Mouse (Mus musculus): Measurements from ENCODE around the gene Cyth3. TPM values are rescaled to one million over a fixed set of nuclear protein-coding genes. Genes with fewer than 3 reads are reported as not detected.

Gene Cyth3
- polyA plus RNA-seq, 1 experiment from 2014 or later: 62.8 TPM

GRCm38 (mm10) chr5:143611954-143612353 is 10.3 kb upstream of the Cyth3 start:
- Histone ChIP-seq H3K36me3 (ENCODE audit: control insufficient read depth, insufficient read depth, low read length) (no peaks in the 10 kb centered on the region), H3K4me2 (no peak overlapping the region), H3K27me3 (replicated peaks; ENCODE audit: control insufficient read depth, insufficient read depth, low read length) (no peaks in the 10 kb centered on the region), H3K9ac (ENCODE audit: low read depth, low read length) (no peak overlapping the region), H3K27ac (ENCODE audit: low read depth, low read length) (no peak overlapping the region), H3K9me3 (ENCODE audit: control insufficient read depth, low read length) (no peaks in the 10 kb centered on the region), H3K4me3 (ENCODE audit: low read depth, low read length) (no peak overlapping the region), H3K4me1 (replicated peaks; ENCODE audit: control insufficient read depth, insufficient read depth, low read length) (no peaks in the 10 kb centered on the region)
- DNase-seq (ENCODE audit: low spot score) (no peak), ATAC-seq (replicated peaks; ENCODE audit: low FRiP score) (no peak)
- 72% methylated on average over 7 of the region's 7 CpGs for WGBS

- no peaks in the 10 kb centered on the region for H3K27me3 ChIP-seq (replicated peaks; ENCODE audit: control insufficient read depth, insufficient read depth, low read length)
- ATAC-seq (replicated peaks; ENCODE audit: low FRiP score) (no peak), DNase-seq (ENCODE audit: low spot score) (no peak)
- H3K9me3 ChIP-seq (ENCODE audit: control insufficient read depth, low read length): no peaks in the 10 kb centered on the region
- no peaks in the 10 kb centered on the region for H3K36me3 ChIP-seq (ENCODE audit: control insufficient read depth, insufficient read depth, low read length)
- H3K4me3 ChIP-seq (ENCODE audit: low read depth, low read length): no peak overlapping the region
- H3K4me2 ChIP-seq: no peak overlapping the region
- H3K27ac ChIP-seq (ENCODE audit: low read depth, low read length): no peak overlapping the region
- no peak overlapping the region for H3K9ac ChIP-seq (ENCODE audit: low read depth, low read length)
- no peaks in the 10 kb centered on the region; the same call in 1 of the 2 replicates for H3K4me1 ChIP-seq (replicated peaks; ENCODE audit: control insufficient read depth, insufficient read depth, low read length)
- WGBS: 72% methylated on average over 4 of the region's 4 CpGs
Observed at GRCm38 (mm10) chr5:143613265-143613664, 9.0 kb upstream of the Cyth3 start.

DNA sequence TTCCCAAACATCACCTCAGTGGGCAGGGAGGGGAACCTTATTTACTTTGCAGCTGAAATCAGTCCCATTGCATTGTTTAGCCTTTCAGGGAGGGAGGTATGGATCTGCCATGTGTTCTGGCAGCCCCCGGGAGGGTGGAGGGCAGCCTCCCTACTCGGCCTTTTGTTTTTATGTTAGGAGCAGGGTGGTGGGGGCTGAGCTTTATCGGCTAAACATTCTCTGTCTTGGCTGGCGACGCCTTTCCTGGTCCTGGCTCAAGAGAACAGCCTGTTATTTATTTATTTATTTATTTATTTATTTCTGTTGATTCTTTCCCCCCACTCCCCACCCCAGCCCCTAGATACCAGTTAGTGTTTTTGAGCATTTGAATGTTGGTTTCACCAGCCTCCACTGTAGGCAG is 7.7 kb upstream of the Cyth3 start:
- no peaks in the 10 kb centered on the region for H3K9me3 ChIP-seq (ENCODE audit: control insufficient read depth, low read length)
- H3K4me3 ChIP-seq (ENCODE audit: low read depth, low read length): no peak overlapping the region
- no peaks in the 10 kb centered on the region for H3K27me3 ChIP-seq (replicated peaks; ENCODE audit: control insufficient read depth, insufficient read depth, low read length)
- H3K36me3 ChIP-seq (ENCODE audit: control insufficient read depth, insufficient read depth, low read length): no peaks in the 10 kb centered on the region
- no peak overlapping the region for H3K27ac ChIP-seq (ENCODE audit: low read depth, low read length)
- ATAC-seq (replicated peaks; ENCODE audit: low FRiP score) (no peak), DNase-seq (ENCODE audit: low spot score) (no peak)
- H3K9ac ChIP-seq (ENCODE audit: low read depth, low read length): no peak overlapping the region
- no peak overlapping the region for H3K4me2 ChIP-seq
- 69% methylated on average over 5 of the region's 5 CpGs for WGBS
- H3K4me1 ChIP-seq (replicated peaks; ENCODE audit: control insufficient read depth, insufficient read depth, low read length): peaks cover 7% of the 10 kb centered on the region

GRCm38 (mm10) chr5:143615353-143615752 is 6.9 kb upstream of the Cyth3 start:
- H3K4me1 ChIP-seq (replicated peaks; ENCODE audit: control insufficient read depth, insufficient read depth, low read length): peaks cover 7% of the 10 kb centered on the region

DNA sequence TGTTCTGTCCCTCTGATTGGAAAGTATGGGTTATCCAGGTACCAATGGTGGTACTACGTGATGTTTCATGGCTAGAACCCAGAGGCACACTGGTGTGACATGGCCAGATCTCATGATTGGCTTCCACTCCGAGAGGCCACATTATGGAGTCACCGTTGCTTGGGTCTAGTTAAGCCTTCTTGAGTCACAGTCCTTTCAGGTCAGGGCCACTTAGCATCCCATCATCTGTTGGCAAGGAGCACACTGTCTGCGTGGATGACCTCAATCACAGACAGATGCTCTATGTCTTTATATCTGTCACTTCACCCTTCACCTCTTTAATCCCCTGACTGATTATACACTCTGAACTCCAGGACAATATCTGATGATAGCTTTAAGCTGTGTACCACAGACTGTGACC is 6.1 kb upstream of the Cyth3 start:
- Histone ChIP-seq H3K27me3 (replicated peaks; ENCODE audit: control insufficient read depth, insufficient read depth, low read length) (no peaks in the 10 kb centered on the region), H3K9ac (ENCODE audit: low read depth, low read length) (no peak overlapping the region), H3K4me1 (replicated peaks; ENCODE audit: control insufficient read depth, insufficient read depth, low read length) (peaks cover 7% of the 10 kb centered on the region), H3K27ac (ENCODE audit: low read depth, low read length) (no peak overlapping the region), H3K36me3 (ENCODE audit: control insufficient read depth, insufficient read depth, low read length) (no peaks in the 10 kb centered on the region), H3K4me2 (no peak overlapping the region), H3K4me3 (ENCODE audit: low read depth, low read length) (no peak overlapping the region), H3K9me3 (ENCODE audit: control insufficient read depth, low read length) (no peaks in the 10 kb centered on the region)
- ATAC-seq (replicated peaks; ENCODE audit: low FRiP score): no peak
- WGBS: 80% methylated on average over 4 of the region's 4 CpGs
- DNase-seq (ENCODE audit: low spot score): no peak

More at GRCm38 (mm10) chr5:143615353-143615752, 6.9 kb upstream of the Cyth3 start:
- Histone ChIP-seq H3K36me3 (ENCODE audit: control insufficient read depth, insufficient read depth, low read length) (no peaks in the 10 kb centered on the region), H3K27ac (ENCODE audit: low read depth, low read length) (no peak overlapping the region), H3K9ac (ENCODE audit: low read depth, low read length) (no peak overlapping the region), H3K4me3 (ENCODE audit: low read depth, low read length) (no peak overlapping the region), H3K4me2 (no peak overlapping the region), H3K27me3 (replicated peaks; ENCODE audit: control insufficient read depth, insufficient read depth, low read length) (no peaks in the 10 kb centered on the region), H3K9me3 (ENCODE audit: control insufficient read depth, low read length) (no peaks in the 10 kb centered on the region)
- 75% methylated on average over 2 of the region's 2 CpGs for WGBS
- DNase-seq (ENCODE audit: low spot score) (no peak), ATAC-seq (replicated peaks; ENCODE audit: low FRiP score) (no peak)

DNA sequence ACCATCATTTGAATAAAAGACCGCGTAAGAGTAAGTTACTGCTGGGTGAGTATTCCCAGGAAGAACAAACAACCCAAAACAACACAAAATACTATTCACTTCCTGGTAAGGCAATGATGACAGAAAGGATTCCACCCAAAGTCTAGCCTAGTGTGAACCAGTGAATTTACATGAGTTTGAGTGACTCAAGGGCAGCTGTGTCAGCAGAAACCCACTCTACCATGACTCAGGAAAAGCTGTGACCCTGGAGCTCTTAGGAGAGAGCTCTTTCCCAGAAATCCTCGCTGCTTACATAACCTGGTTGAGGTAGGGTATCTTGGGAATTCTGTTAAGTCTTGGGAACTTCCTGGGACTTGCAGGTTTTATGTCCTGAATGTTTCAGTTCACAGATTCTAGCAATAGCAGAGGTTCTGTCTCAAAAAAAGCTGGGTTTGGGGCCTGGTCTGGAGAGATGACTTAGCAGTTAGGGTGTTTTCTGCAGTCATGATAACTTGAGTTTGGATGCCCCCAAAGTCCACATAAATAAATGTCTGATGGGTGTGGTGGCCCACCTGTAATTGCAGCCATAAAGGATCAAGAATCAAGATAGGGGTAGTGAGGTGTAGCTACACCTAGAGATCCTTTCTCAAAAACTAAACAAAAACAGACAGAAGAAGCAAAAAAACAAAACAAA is 5.5 kb upstream of the Cyth3 start:
- Histone ChIP-seq H3K4me1 (replicated peaks; ENCODE audit: control insufficient read depth, insufficient read depth, low read length) (peaks cover 9% of the 10 kb centered on the region), H3K9me3 (ENCODE audit: control insufficient read depth, low read length) (no peaks in the 10 kb centered on the region), H3K27ac (ENCODE audit: low read depth, low read length) (no peak overlapping the region), H3K4me2 (no peak overlapping the region), H3K36me3 (ENCODE audit: control insufficient read depth, insufficient read depth, low read length) (no peaks in the 10 kb centered on the region), H3K9ac (ENCODE audit: low read depth, low read length) (no peak overlapping the region), H3K27me3 (replicated peaks; ENCODE audit: control insufficient read depth, insufficient read depth, low read length) (no peaks in the 10 kb centered on the region), H3K4me3 (ENCODE audit: low read depth, low read length) (no peak overlapping the region)
- 88% methylated on average over 3 of the region's 3 CpGs for whole genome bisulfite sequencing
- ATAC-seq (replicated peaks; ENCODE audit: low FRiP score) (no peak), DNase-seq (ENCODE audit: low spot score) (no peak)

DNA sequence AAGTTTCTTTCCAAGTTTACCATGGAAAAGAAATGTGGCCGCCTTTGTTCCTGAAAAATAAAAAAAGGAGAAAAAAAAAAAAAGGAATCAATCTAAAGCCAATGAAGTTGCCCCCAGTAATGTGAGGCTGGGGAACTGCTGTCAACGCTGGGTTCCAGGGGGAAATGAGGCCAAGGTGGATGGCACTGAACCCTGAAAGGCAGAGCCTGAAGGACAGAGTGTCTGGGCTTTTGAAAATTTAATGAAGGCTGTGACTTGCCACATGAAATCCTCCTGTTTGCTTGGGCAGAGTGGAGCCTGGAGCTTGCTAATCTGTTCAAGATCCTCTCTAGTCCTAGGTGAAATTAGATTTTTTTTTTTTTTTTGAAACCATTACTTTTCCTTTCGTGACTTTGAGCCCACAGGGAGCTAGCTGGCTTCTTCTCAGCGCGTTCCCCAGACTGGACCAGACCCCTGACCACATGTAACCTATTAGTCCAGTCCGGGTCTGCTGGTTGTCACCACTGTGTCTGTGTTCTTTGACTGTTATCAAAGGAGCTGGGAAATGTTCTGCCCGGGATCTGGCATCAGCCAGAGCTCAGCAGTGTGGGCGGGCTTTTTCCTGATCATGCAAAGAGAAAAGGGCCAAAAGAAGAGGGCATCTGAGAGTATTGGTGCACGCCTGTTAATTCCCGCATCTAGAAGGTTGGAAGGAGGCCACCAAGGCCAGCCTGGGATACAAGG is 4.6 kb upstream of the Cyth3 start:
- Histone ChIP-seq H3K9ac (ENCODE audit: low read depth, low read length) (no peak overlapping the region), H3K9me3 (ENCODE audit: control insufficient read depth, low read length) (no peaks in the 10 kb centered on the region), H3K4me3 (ENCODE audit: low read depth, low read length) (no peak overlapping the region), H3K4me1 (replicated peaks; ENCODE audit: control insufficient read depth, insufficient read depth, low read length) (peaks cover 12% of the 10 kb centered on the region), H3K27ac (ENCODE audit: low read depth, low read length) (no peak overlapping the region), H3K4me2 (no peak overlapping the region), H3K36me3 (ENCODE audit: control insufficient read depth, insufficient read depth, low read length) (no peaks in the 10 kb centered on the region), H3K27me3 (replicated peaks; ENCODE audit: control insufficient read depth, insufficient read depth, low read length) (no peaks in the 10 kb centered on the region)
- no peak for DNase-seq (ENCODE audit: low spot score)
- ATAC-seq (replicated peaks; ENCODE audit: low FRiP score): no peak
- WGBS: 60% methylated on average over 10 of the region's 10 CpGs

DNA sequence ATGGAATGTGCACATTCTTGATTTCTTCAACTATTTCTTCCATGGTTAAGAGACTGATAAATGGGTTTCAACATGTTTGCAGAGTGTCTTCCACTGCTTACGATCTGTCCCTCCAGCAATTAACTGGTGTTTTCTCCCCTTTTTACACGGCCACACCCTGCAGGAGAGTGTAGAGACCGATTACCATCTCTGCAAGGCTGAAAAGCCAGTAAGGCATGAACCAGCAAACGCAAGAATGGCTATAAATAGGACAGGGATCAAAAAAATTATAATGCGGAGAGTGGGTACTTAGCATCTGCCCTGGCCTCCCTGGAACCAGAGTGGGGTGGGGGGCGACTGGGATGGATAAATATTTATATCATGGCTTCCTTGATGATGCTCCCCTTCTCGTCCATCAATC is 3.7 kb upstream of the Cyth3 start:
- WGBS: 40% methylated on average over 7 of the region's 7 CpGs
- Histone ChIP-seq H3K4me2 (no peak overlapping the region), H3K9me3 (ENCODE audit: control insufficient read depth, low read length) (no peaks in the 10 kb centered on the region), H3K27ac (ENCODE audit: low read depth, low read length) (no peak overlapping the region), H3K9ac (ENCODE audit: low read depth, low read length) (no peak overlapping the region), H3K36me3 (ENCODE audit: control insufficient read depth, insufficient read depth, low read length) (no peaks in the 10 kb centered on the region), H3K4me3 (ENCODE audit: low read depth, low read length) (no peak overlapping the region), H3K4me1 (replicated peaks; ENCODE audit: control insufficient read depth, insufficient read depth, low read length) (peaks cover 12% of the 10 kb centered on the region), H3K27me3 (replicated peaks; ENCODE audit: control insufficient read depth, insufficient read depth, low read length) (no peaks in the 10 kb centered on the region)
- ATAC-seq (replicated peaks; ENCODE audit: low FRiP score) (no peak), DNase-seq (ENCODE audit: low spot score) (no peak)

- Histone ChIP-seq H3K9me3 (ENCODE audit: control insufficient read depth, low read length) (no peaks in the 10 kb centered on the region), H3K4me1 (replicated peaks; ENCODE audit: control insufficient read depth, insufficient read depth, low read length) (peaks cover 18% of the 10 kb centered on the region), H3K9ac (ENCODE audit: low read depth, low read length) (no peak overlapping the region), H3K4me3 (ENCODE audit: low read depth, low read length) (no peak overlapping the region), H3K36me3 (ENCODE audit: control insufficient read depth, insufficient read depth, low read length) (no peaks in the 10 kb centered on the region), H3K27me3 (replicated peaks; ENCODE audit: control insufficient read depth, insufficient read depth, low read length) (no peaks in the 10 kb centered on the region), H3K4me2 (no peak overlapping the region), H3K27ac (ENCODE audit: low read depth, low read length) (no peak overlapping the region)
- 13% methylated on average over 1 of the region's 1 CpGs for WGBS
- DNase-seq (ENCODE audit: low spot score) (no peak), ATAC-seq (replicated peaks; ENCODE audit: low FRiP score) (no peak)
Observed at GRCm38 (mm10) chr5:143620196-143620595, 2.1 kb upstream of the Cyth3 start.

Data from liver, embryonic 11.5 days (tissue).